Mouse (Mus musculus) kidney, adult 2 months (tissue): ENCODE results near the gene Slc25a34.

Source experiments
- CTCF ChIP-seq: fragments of 200-500 bp; conservative IDR thresholded peaks from 2 replicates; pipeline ENCODE4 v1.5.1; 2011; ENCODE audit warnings: low read depth, mild to moderate bottlenecking, control low read depth, low read length, moderate library complexity, mixed read lengths; ENCODE audit not compliant: insufficient read depth, insufficient read length
- POLR2A ChIP-seq: fragments of 200-500 bp; IDR thresholded peaks from one replicate; pipeline ENCODE4 v1.6.1; 2011; ENCODE audit warnings: low read depth, low read length, control low read depth

GRCm38 (mm10) chr4:141624134-141624533, 513 bp upstream of the Slc25a34 start:
- TF ChIP-seq POLR2A, result no peak
- TF ChIP-seq CTCF, result no peak
